Mouse (Mus musculus): Measurements from ENCODE around the gene Cdc45. TPM values are rescaled to one million over a fixed set of nuclear protein-coding genes. Genes with fewer than 3 reads are reported as not detected.
"Not testable (repeated sequence)": the region's sequence is repeated elsewhere in the genome, so short reads cannot be mapped to it uniquely, and the experiment has no call there.

Cdc45 gene
- polyA plus RNA-seq (2015; fragmentation: Nextera tagmentation; extraction: Ambion mirVana): 56.5 and 59.3 TPM in 2 replicates

DNA sequence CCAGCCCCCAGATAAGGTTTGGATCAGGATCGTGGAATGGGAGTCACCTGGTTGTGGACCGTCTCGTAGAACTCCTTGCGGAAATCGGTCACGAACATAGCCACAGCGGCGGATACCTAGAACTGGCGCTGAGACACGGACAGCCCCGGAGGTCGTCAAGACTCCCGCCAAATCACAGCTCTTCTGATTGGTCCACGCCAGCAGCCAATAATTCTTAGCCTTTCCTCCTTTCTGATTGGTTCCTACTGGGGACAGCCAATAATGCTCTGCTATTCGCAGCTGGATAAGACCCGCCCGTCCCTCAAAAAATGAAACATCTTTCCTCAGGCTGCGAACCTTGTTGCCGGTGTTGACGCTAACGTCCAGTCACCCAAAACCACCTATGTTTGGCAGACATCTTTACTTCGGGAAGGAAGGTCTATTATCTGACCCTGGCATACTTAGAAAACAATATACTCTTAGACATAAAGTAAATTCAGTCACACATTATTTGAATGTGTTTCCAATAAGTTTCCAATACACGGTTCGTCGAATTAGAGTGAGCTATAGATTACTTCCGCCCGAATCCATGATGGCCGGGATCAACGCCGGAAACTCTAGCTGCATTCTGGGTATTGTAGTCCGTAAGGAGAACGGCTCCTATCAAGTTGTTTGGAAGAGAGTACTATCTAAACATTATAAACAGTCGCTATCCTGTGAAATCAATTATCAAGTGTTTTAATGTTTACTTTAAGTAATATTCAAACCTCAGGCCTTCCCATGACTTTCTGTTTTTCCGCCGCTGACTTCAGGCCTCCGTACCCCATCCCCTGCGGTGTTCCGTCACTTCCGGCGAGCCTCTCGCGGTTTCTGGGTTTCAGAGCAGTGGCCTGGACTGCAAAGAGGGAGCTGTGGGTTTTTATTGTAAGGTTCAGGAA, at the start of gene Cdc45, which contains the start of gene Ufd1:
Cdc45 (minus strand) TSS at position 520 of the 917 bp plus-strand sequence.
Ufd1 (plus strand) TSS at position 312 of the 917 bp plus-strand sequence.
- H3K36me3 ChIP-seq: peaks cover 42% of the 10 kb centered on the region
- no peaks in the 10 kb centered on the region for H3K27me3 ChIP-seq
- H3K4me3 ChIP-seq: peak within 1 kb of the TSS; percentile 78
- peak within 1 kb of the TSS; percentile 87 for H3K4me2 ChIP-seq
- peak within 1 kb of the TSS; percentile 88 for H3K9ac ChIP-seq
- H3K9me3 ChIP-seq: no peaks in the 10 kb centered on the region
- ATAC-seq (ENCODE audit: borderline replicate concordance, extremely low read depth, low FRiP score, low TSS enrichment): peak; percentile 97
- H3K27ac ChIP-seq: peak within 1 kb of the TSS; percentile 76
- peaks cover 21% of the 10 kb centered on the region for H3K4me1 ChIP-seq
- WGBS: under 1% methylated on average over 42 of the region's 42 CpGs

DNA sequence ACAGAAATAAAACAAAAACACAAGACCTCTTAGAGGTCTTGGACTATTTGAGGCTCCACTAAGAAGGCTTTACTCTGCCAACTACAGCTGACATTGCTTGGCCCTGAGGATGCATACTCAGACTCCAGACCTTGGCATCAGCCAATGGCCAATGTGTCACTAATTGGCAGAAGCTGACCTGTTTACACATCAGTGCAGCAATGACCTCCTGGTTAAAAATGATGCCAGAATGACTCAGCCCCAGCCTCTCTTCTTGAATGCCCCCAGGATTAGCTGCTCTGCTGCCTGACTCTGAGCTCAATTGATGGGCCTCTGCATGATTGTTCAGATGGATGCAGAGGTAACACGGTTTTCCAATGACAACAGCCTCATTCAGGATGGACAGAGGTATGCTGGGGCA, 48.4 kb upstream of the Cdc45 start:
- no peaks in the 10 kb centered on the region for H3K27me3 ChIP-seq
- H3K4me1 ChIP-seq: no peaks in the 10 kb centered on the region
- no peak overlapping the region for H3K4me2 ChIP-seq
- WGBS: 78% methylated on average over 1 of the region's 1 CpGs
- H3K9ac ChIP-seq: no peak overlapping the region
- no peaks in the 10 kb centered on the region for H3K9me3 ChIP-seq
- H3K36me3 ChIP-seq: no peaks in the 10 kb centered on the region
- no peak overlapping the region for H3K4me3 ChIP-seq
- H3K27ac ChIP-seq: no peak overlapping the region
- no peak for ATAC-seq (ENCODE audit: borderline replicate concordance, extremely low read depth, low FRiP score, low TSS enrichment)

DNA sequence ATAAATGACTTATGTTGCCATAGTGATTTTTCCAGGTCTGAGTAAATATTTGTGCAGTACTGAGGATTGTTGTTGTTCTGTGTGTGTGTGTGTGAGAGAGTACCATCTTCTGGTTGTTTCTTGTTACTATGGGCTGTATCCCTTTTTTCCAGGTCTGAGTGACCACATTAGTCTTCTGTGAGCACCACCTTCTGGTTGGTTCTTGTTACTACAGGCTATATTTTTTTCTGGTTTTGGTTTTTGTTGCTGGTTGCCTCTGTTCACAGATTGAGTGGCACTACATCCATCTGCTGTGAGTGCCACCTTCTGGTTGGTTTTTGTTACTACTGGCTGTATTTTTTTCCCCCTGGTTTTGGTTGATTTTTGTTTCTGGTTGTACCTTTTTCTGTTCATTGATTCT, 46.8 kb upstream of the Cdc45 start:
- no peak; the same call in 1 of the 2 replicates for ATAC-seq (ENCODE audit: borderline replicate concordance, extremely low read depth, low FRiP score, low TSS enrichment)
- no peaks in the 10 kb centered on the region for H3K36me3 ChIP-seq
- no peak overlapping the region for H3K4me2 ChIP-seq
- no peaks in the 10 kb centered on the region for H3K27me3 ChIP-seq
- no peak overlapping the region for H3K27ac ChIP-seq
- no peaks in the 10 kb centered on the region for H3K4me1 ChIP-seq
- no peak overlapping the region for H3K4me3 ChIP-seq
- H3K9me3 ChIP-seq: no peaks in the 10 kb centered on the region
- H3K9ac ChIP-seq: no peak overlapping the region

DNA sequence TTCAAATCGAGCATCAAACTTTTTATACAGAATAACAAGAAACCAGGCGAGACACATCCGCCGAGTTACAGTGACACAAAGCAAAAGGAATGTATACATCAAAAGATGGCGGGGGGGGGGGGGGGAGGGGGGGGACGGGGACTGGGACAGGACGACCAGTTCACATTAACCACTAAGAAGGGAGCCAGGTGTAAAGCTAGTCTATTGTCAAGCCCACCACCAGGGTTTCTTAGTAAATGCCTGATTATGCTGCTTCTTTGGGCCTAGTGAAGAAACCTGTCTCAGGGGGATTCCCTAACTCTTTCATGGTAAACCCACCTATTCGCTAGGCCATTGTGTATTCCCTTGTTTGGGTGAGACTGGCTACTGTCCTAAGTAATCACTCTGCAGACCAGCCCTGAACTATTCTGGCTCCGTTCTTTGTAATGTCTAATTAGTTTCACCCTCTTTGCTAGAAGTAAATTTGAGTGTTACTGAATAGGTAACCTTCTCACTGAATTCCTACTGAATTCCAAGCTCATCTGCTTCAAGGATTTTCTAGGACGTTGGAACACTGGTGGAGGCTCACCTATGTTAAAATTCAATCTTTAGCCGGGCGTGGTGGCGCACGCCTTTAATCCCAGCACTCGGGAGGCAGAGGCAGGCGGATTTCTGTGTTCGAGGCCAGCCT, 37.9 kb upstream of the Cdc45 start:
- not testable (repeated sequence) for H3K4me2 ChIP-seq; H3K4me1 ChIP-seq; H3K36me3 ChIP-seq; H3K27me3 ChIP-seq; H3K4me3 ChIP-seq; ATAC-seq (ENCODE audit: borderline replicate concordance, extremely low read depth, low FRiP score, low TSS enrichment); H3K27ac ChIP-seq; H3K9me3 ChIP-seq; H3K9ac ChIP-seq
- 78% methylated on average over 17 of the region's 17 CpGs for WGBS

DNA sequence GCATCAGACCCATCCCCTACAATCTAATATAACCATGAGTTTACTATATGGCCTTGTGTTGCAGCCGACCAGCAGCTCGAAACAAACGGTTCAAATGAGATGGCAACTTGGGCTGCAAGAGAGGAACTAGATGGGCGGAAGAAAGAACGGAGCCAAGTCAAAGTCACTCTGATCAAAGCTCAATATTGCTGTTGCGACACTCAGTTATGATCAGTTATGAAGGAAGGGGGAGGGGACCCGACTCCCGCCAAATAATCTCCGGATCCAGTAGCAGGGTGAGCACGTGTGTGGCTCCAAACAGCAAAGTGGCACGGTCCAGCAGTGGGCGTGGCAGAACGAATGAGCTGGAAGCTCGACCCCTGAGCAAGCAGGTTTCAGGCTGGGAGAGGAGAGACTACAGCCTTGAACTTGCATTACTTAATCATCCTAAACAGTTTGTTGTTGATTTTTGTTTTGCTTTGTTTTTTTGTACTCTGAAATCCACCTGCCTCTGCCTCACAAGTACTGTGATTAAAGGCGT, 34.6 kb upstream of the Cdc45 start:
- no peak overlapping the region for H3K4me3 ChIP-seq
- H3K36me3 ChIP-seq: no peaks in the 10 kb centered on the region
- no peaks in the 10 kb centered on the region for H3K4me1 ChIP-seq
- no peak for ATAC-seq (ENCODE audit: borderline replicate concordance, extremely low read depth, low FRiP score, low TSS enrichment)
- H3K27me3 ChIP-seq: no peaks in the 10 kb centered on the region
- H3K27ac ChIP-seq: no peak overlapping the region
- no peak overlapping the region for H3K9ac ChIP-seq
- WGBS: 87% methylated on average over 15 of the region's 15 CpGs
- H3K9me3 ChIP-seq: no peaks in the 10 kb centered on the region
- H3K4me2 ChIP-seq: no peak overlapping the region

DNA sequence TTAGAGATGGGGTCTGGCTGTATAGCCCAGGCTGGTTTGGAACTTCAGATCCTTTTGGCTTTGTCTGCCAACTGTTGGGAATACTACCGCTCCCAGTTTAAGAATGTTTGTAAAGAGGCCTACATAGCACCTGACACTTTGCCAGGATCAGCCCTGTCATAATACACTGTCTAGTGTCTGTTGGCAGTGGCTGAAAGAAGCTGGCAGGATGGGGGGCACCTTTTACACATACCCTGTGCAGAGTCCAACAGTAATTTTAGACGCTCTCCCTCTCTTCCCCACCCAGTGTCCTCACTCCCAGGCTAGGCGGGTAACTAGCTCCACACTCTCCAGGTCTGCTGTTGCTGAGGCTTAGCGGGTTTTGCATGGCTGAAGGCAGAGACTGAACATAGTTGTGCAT, 26.6 kb upstream of the Cdc45 start:
- no peak for ATAC-seq (ENCODE audit: borderline replicate concordance, extremely low read depth, low FRiP score, low TSS enrichment)
- 92% methylated on average over 4 of the region's 4 CpGs for WGBS
- H3K9me3 ChIP-seq: no peaks in the 10 kb centered on the region
- no peak overlapping the region for H3K4me3 ChIP-seq
- H3K27ac ChIP-seq: no peak overlapping the region
- no peaks in the 10 kb centered on the region for H3K27me3 ChIP-seq
- no peak overlapping the region for H3K9ac ChIP-seq
- no peaks in the 10 kb centered on the region for H3K4me1 ChIP-seq
- no peak overlapping the region for H3K4me2 ChIP-seq
- H3K36me3 ChIP-seq: peaks cover 24% of the 10 kb centered on the region

DNA sequence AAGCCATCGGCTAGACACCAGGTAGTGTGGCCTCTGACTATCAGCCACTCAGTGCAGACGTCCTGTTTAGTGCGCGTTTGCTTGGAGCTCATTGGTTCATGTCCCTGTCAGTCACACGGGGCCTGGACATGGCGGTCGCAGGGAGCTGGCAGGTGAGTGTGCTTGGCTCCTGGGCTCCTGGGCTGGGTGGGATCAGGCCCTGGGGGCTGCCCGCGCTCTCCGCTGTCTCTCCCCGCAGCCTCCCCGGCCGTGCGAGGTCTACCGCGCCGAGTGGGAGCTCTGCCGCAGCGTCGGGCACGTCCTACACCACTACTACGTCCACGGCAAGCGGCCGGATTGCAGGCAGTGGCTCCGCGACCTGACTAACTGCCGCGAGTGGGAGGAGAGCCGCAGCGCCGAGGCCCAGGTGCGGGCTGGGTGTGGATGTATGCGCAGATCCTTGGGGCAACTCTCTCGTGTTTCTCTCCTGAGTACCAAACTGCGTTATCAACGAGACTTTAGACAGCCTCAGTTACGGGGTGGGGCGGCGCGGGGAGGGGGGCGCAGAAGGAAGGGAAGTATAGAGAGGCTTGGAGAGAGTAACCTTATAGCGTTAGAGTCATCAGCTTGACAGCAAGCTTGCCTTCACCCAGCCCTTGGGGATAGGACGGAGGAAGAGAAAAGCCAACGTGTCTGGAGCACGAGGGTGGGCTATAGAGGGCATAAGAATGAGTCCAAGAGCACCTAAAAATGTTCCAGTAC, 24.9 kb upstream of the Cdc45 start, which contains the start of the genes 2510002D24Rik and Gm28539:
2510002D24Rik (plus strand) TSS at position 111 of the 741 bp plus-strand sequence.
Gm28539 (plus strand) TSS at position 117 of the 741 bp plus-strand sequence.
- WGBS: 1% methylated on average over 46 of the region's 46 CpGs
- peak; percentile 93 for ATAC-seq (ENCODE audit: borderline replicate concordance, extremely low read depth, low FRiP score, low TSS enrichment)
- peak within 1 kb of the TSS; percentile 61 for H3K4me2 ChIP-seq
- no peaks in the 10 kb centered on the region for H3K27me3 ChIP-seq
- H3K9ac ChIP-seq: peak within 1 kb of the TSS; percentile 72
- no peaks in the 10 kb centered on the region for H3K4me1 ChIP-seq
- H3K36me3 ChIP-seq: peaks cover 41% of the 10 kb centered on the region
- peak within 1 kb of the TSS; percentile 90 for H3K4me3 ChIP-seq
- H3K27ac ChIP-seq: peak within 1 kb of the TSS; percentile 71
- no peaks in the 10 kb centered on the region for H3K9me3 ChIP-seq

DNA sequence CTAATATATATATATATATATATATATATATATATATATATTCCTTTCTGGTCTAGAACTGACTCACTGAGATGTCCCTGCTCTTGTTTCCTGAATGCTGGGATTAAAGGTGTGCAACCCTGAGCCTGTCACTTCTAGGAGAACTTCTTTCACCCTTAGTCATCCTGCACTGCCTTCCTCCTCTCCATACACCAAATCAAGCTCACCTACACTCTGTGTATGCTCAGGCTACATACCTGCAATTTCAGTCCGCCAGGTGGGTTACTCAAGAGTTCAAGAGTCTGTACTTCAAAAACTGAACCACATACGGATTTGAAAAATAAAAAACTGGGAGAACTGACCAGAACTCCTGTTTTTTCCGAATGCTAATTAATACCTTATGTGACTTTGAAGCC, 24.3 kb upstream of the Cdc45 start:
- Histone ChIP-seq H3K4me1 (no peaks in the 10 kb centered on the region), H3K4me3 (peak overlapping the region; percentile 90), H3K36me3 (peaks cover 47% of the 10 kb centered on the region), H3K27ac (peak overlapping the region; percentile 71; the same call in 1 of the 2 replicates), H3K27me3 (no peaks in the 10 kb centered on the region), H3K9me3 (no peaks in the 10 kb centered on the region), H3K9ac (peak overlapping the region; percentile 72), H3K4me2 (peak overlapping the region; percentile 61)
- WGBS: 20% methylated on average over 3 of the region's 3 CpGs
- 0 out of 2 replicates have a peak, but pooled peaks have one; percentile 44 for ATAC-seq (ENCODE audit: borderline replicate concordance, extremely low read depth, low FRiP score, low TSS enrichment)

DNA sequence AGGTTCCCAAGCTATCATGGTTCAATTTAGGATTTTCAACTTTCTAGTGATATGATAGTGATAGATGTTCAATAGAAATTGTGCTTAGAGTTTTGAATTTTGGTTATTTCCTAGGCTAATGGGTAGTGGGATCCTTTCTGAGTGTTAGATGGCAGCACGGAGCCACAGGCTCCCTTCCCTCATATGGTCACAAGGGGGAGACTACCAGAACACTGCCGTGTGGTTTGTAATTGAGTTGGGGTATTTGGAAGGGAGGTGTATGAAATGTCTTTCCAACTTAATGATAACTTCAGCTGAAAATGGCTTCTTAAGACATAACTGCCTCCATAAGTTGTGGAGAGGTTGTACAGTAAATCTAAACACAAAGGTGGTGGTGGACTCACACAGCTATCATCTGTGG, 21.7 kb upstream of the Cdc45 start:
- Histone ChIP-seq H3K4me3 (no peak overlapping the region), H3K27me3 (no peaks in the 10 kb centered on the region), H3K9ac (no peak overlapping the region), H3K4me2 (no peak overlapping the region), H3K27ac (no peak overlapping the region), H3K36me3 (peaks cover 62% of the 10 kb centered on the region), H3K4me1 (no peaks in the 10 kb centered on the region), H3K9me3 (no peaks in the 10 kb centered on the region)
- no peak for ATAC-seq (ENCODE audit: borderline replicate concordance, extremely low read depth, low FRiP score, low TSS enrichment)
- WGBS: 65% methylated on average over 2 of the region's 2 CpGs

DNA sequence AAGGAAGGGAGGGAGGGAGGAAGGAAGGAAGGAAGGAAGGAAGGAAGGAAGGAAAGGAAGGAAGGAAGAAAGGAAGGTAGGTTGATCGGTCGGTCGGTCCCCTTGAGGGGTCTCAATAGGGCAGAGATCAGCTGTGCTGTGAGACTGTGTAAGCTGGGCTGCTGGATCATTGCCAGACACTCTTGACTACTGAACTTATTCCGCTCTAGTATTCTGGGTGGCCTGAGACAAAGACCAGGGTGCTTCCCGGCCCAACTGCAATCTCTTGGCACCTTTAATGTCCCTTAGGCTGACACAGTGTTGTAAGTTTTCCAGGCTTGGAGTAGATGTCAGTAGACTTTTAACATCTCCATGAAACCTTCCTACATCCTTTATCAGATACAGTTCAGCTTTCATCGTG, 17.3 kb upstream of the Cdc45 start:
- peaks cover 96% of the 10 kb centered on the region for H3K36me3 ChIP-seq
- no peak overlapping the region for H3K4me3 ChIP-seq
- WGBS: 85% methylated on average over 6 of the region's 6 CpGs
- no peak overlapping the region for H3K4me2 ChIP-seq
- no peak for ATAC-seq (ENCODE audit: borderline replicate concordance, extremely low read depth, low FRiP score, low TSS enrichment)
- H3K27me3 ChIP-seq: no peaks in the 10 kb centered on the region
- no peaks in the 10 kb centered on the region for H3K4me1 ChIP-seq
- H3K9ac ChIP-seq: no peak overlapping the region
- H3K27ac ChIP-seq: no peak overlapping the region
- H3K9me3 ChIP-seq: no peaks in the 10 kb centered on the region

DNA sequence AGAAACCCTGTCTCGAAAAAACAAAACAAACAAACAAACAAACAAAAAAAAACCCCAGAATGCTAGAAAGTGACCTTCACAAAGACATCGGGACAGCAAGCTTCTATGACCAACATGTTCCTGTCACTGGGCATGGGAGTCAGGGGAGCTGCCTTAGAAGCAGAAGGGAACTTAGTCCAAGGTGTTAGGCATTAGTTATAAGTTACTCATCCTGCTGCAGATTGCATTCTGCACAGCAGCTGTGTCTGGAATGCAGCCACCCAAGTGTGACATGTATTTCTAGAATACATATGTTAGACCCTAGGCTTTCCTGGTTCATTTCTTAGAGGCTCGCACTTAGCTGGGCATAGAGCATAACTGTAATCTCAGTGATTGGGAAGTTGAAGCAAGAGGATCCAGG, 16.8 kb upstream of the Cdc45 start:
- H3K27me3 ChIP-seq: no peaks in the 10 kb centered on the region
- H3K9me3 ChIP-seq: no peaks in the 10 kb centered on the region
- 89% methylated on average over 3 of the region's 3 CpGs for WGBS
- H3K27ac ChIP-seq: no peak overlapping the region
- no peaks in the 10 kb centered on the region for H3K4me1 ChIP-seq
- no peak overlapping the region for H3K4me3 ChIP-seq
- no peak overlapping the region for H3K4me2 ChIP-seq
- H3K36me3 ChIP-seq: peaks cover 96% of the 10 kb centered on the region
- no peak for ATAC-seq (ENCODE audit: borderline replicate concordance, extremely low read depth, low FRiP score, low TSS enrichment)
- no peak overlapping the region for H3K9ac ChIP-seq

All from lung, embryonic 15.5 days (tissue).